Mouse (Mus musculus): ENCODE measurements at regions not wholly inside any gene's neighbourhood (a gene's known extent, or its start where the extent isn't known, plus 50 kb on each side); places are given as distances from the start of the nearest gene placed in this dataset.

- ATAC-seq (ENCODE audit: low read depth), result no peak
- no peaks in the 10 kb centered on the region for H3K9me3 ChIP-seq (ENCODE audit: control insufficient read depth, low read length)
- no peaks in the 10 kb centered on the region for H3K27me3 ChIP-seq (ENCODE audit: control insufficient read depth, insufficient read depth, low read depth, low read length)
- H3K27ac ChIP-seq (ENCODE audit: low read length), result no peak overlapping the region
- WGBS, result 35% methylated on average over 3 of the region's 3 CpGs
- no peak overlapping the region for H3K4me2 ChIP-seq (ENCODE audit: low read depth, low read length)
- no peak overlapping the region for H3K4me3 ChIP-seq (ENCODE audit: low read length)
- H3K9ac ChIP-seq (ENCODE audit: low read length), result no peak overlapping the region
- H3K4me1 ChIP-seq (replicated peaks; ENCODE audit: control insufficient read depth, insufficient read depth, low read length), result peaks cover 1% of the 10 kb centered on the region; the same call in 1 of the 2 replicates
- no peaks in the 10 kb centered on the region for H3K36me3 ChIP-seq (ENCODE audit: control insufficient read depth, insufficient read depth, low read length)
These were observed 52.3 kb upstream of the Irs2 start for GRCm38 (mm10) chr8:11060604-11061003.

GRCm38 (mm10) chr8:11058392-11058791, 50.1 kb upstream of the Irs2 start:
- Histone ChIP-seq H3K27ac (ENCODE audit: low read length) (no peak overlapping the region), H3K9me3 (ENCODE audit: control insufficient read depth, low read length) (no peaks in the 10 kb centered on the region), H3K9ac (ENCODE audit: low read length) (no peak overlapping the region), H3K4me1 (replicated peaks; ENCODE audit: control insufficient read depth, insufficient read depth, low read length) (peaks cover 4% of the 10 kb centered on the region; the same call in 1 of the 2 replicates), H3K36me3 (ENCODE audit: control insufficient read depth, insufficient read depth, low read length) (no peaks in the 10 kb centered on the region), H3K27me3 (ENCODE audit: control insufficient read depth, insufficient read depth, low read depth, low read length) (no peaks in the 10 kb centered on the region), H3K4me2 (ENCODE audit: low read depth, low read length) (no peak overlapping the region), H3K4me3 (ENCODE audit: low read length) (no peak overlapping the region)
- ATAC-seq (ENCODE audit: low read depth), result 0 out of 2 replicates have a peak, but pooled peaks have one; percentile 15
- WGBS, result 61% methylated on average over 3 of the region's 3 CpGs

Measured in lung, embryonic 16.5 days (tissue).